Mouse (Mus musculus): ENCODE measurements around the gene Wdr20rt. TPM values are rescaled to one million over a fixed set of nuclear protein-coding genes. Genes with fewer than 3 reads are reported as not detected.

Wdr20rt gene
- polyA plus RNA-seq, 1 experiment from 2014 or later: not detected

- Histone ChIP-seq H3K4me3 (ENCODE audit: low read depth, low read length) (no peak overlapping the region), H3K36me3 (ENCODE audit: insufficient read depth) (no peaks in the 10 kb centered on the region), H3K4me2 (peak overlapping the region; percentile 49), H3K9ac (no peak overlapping the region), H3K27ac (ENCODE audit: low read depth) (no peak overlapping the region), H3K9me3 (ENCODE audit: low read depth, low read length) (no peaks in the 10 kb centered on the region), H3K4me1 (ENCODE audit: insufficient read depth) (no peaks in the 10 kb centered on the region), H3K27me3 (ENCODE audit: insufficient read depth, low read length) (no peaks in the 10 kb centered on the region)
- TF ChIP-seq CTCF (IDR thresholded peaks at IDR 0.05; ENCODE audit: low read depth): no peak
- ATAC-seq (ENCODE audit: insufficient read depth): no peak; the same call in 1 of the 2 replicates
- WGBS: 50% methylated on average over 13 of the region's 13 CpGs
- DNase-seq: peak; percentile 2
Measured at GRCm38 (mm10) chr12:65259139-65260111, 34.1 kb downstream of the Wdr20rt start.

- no peak overlapping the region for H3K27ac ChIP-seq (ENCODE audit: low read depth)
- H3K9ac ChIP-seq: no peak overlapping the region
- no peak overlapping the region for H3K4me3 ChIP-seq (ENCODE audit: low read depth, low read length)
- TF ChIP-seq CTCF (IDR thresholded peaks at IDR 0.05; ENCODE audit: low read depth): no peak
- no peaks in the 10 kb centered on the region for H3K4me1 ChIP-seq (ENCODE audit: insufficient read depth)
- no peak for ATAC-seq (ENCODE audit: insufficient read depth)
- WGBS: 75% methylated on average over 5 of the region's 5 CpGs
- no peaks in the 10 kb centered on the region for H3K36me3 ChIP-seq (ENCODE audit: insufficient read depth)
- no peaks in the 10 kb centered on the region for H3K27me3 ChIP-seq (ENCODE audit: insufficient read depth, low read length)
- no peak overlapping the region for H3K4me2 ChIP-seq
- H3K9me3 ChIP-seq (ENCODE audit: low read depth, low read length): no peaks in the 10 kb centered on the region
- DNase-seq: no peak
Measured at GRCm38 (mm10) chr12:65268311-65268984, 43.1 kb downstream of the Wdr20rt start.

- 79% methylated on average over 5 of the region's 5 CpGs for WGBS
- no peak overlapping the region for H3K9ac ChIP-seq
- H3K4me3 ChIP-seq (ENCODE audit: low read depth, low read length): no peak overlapping the region
- no peak for TF ChIP-seq CTCF (IDR thresholded peaks at IDR 0.05; ENCODE audit: low read depth)
- H3K4me2 ChIP-seq: no peak overlapping the region
- DNase-seq: no peak
- H3K9me3 ChIP-seq (ENCODE audit: low read depth, low read length): no peaks in the 10 kb centered on the region
- no peak overlapping the region for H3K27ac ChIP-seq (ENCODE audit: low read depth)
- H3K4me1 ChIP-seq (ENCODE audit: insufficient read depth): no peaks in the 10 kb centered on the region
- no peak for ATAC-seq (ENCODE audit: insufficient read depth)
- H3K27me3 ChIP-seq (ENCODE audit: insufficient read depth, low read length): no peaks in the 10 kb centered on the region
- H3K36me3 ChIP-seq (ENCODE audit: insufficient read depth): no peaks in the 10 kb centered on the region
Measured at GRCm38 (mm10) chr12:65269406-65269805, 44.1 kb downstream of the Wdr20rt start.

- no peak overlapping the region for H3K4me3 ChIP-seq (ENCODE audit: low read depth, low read length)
- H3K27me3 ChIP-seq (ENCODE audit: insufficient read depth, low read length): no peaks in the 10 kb centered on the region
- no peak overlapping the region for H3K27ac ChIP-seq (ENCODE audit: low read depth)
- no peak overlapping the region for H3K9ac ChIP-seq
- 55% methylated on average over 4 of the region's 4 CpGs for WGBS
- DNase-seq: peak; percentile 63
- ATAC-seq (ENCODE audit: insufficient read depth): no peak
- no peaks in the 10 kb centered on the region for H3K9me3 ChIP-seq (ENCODE audit: low read depth, low read length)
- TF ChIP-seq CTCF (IDR thresholded peaks at IDR 0.05; ENCODE audit: low read depth): peak; percentile 46; the same call in 1 of the 2 replicates
- H3K4me1 ChIP-seq (ENCODE audit: insufficient read depth): no peaks in the 10 kb centered on the region
- H3K4me2 ChIP-seq: no peak overlapping the region
- H3K36me3 ChIP-seq (ENCODE audit: insufficient read depth): no peaks in the 10 kb centered on the region
Measured at GRCm38 (mm10) chr12:65273807-65274206, 48.5 kb downstream of the Wdr20rt start.

Other genes with a start within 250 kb of the Wdr20rt start
- 60.3 and 61.1 TPM in 2 replicates for gene Prpf39, start 189.2 kb upstream of the Wdr20rt start, polyA plus RNA-seq (2014; fragmentation: Nextera tagmentation; extraction: Ambion mirVana)
- 408 and 417 TPM in 2 replicates for gene Fkbp3, start 151.5 kb upstream of the Wdr20rt start, polyA plus RNA-seq (2014; fragmentation: Nextera tagmentation; extraction: Ambion mirVana)
- 12.0 and 17.6 TPM in 2 replicates for gene Fancm, start 149.9 kb upstream of the Wdr20rt start, polyA plus RNA-seq (2014; fragmentation: Nextera tagmentation; extraction: Ambion mirVana)
- 74.0 and 74.2 TPM in 2 replicates for gene Mis18bp1, start 52.9 kb upstream of the Wdr20rt start, polyA plus RNA-seq (2014; fragmentation: Nextera tagmentation; extraction: Ambion mirVana)